Mouse (Mus musculus) heart, embryonic 14.5 days (tissue): ENCODE data around the gene Cyb5d2. TPM values are rescaled to one million over a fixed set of nuclear protein-coding genes. Genes with fewer than 3 reads are reported as not detected.

ENCODE experiments used
- ATAC-seq: fragments of 200-750 bp; cut with Nextera tagmentation; 2 replicates; pipeline ENCODE4 v1.8.0; 2017; ENCODE audit warnings: low read depth, moderate TSS enrichment; ENCODE audit not compliant: insufficient number of reproducible peaks, insufficient read depth, low FRiP score
- H3K27ac ChIP-seq, 2 experiments: fragments of 200-500 bp in 1 of 2; fragments of 300-500 bp in 1 of 2; sonication (generic) in 1 of 2; replicated peaks in 1 of 2; 2 replicates each; pipeline ENCODE4 v1.5.1; 2012 to 2014; ENCODE audit warnings: low read depth in 2 of 2, low read length in 2 of 2, control low read depth in 1 of 2, mild to moderate bottlenecking in 1 of 2, mixed read lengths in 1 of 2; ENCODE audit not compliant: control insufficient read depth in 1 of 2, insufficient read depth in 1 of 2
- H3K27me3 ChIP-seq: fragments of 300-500 bp; sonication (generic); 2 replicates; pipeline ENCODE4 v1.6.1; 2014; ENCODE audit warnings: mild to moderate bottlenecking, low read length, control low read depth; ENCODE audit not compliant: control insufficient read depth, insufficient read depth
- H3K36me3 ChIP-seq: fragments of 300-500 bp; sonication (generic); 2 replicates; pipeline ENCODE4 v1.6.1; 2014; ENCODE audit warnings: mild to moderate bottlenecking, control low read depth, low read length, mixed read lengths; ENCODE audit not compliant: control insufficient read depth, insufficient read depth
- H3K4me1 ChIP-seq, 2 experiments: fragments of 200-500 bp in 1 of 2; fragments of 300-500 bp in 1 of 2; sonication (generic) in 1 of 2; 2 replicates each; pipeline ENCODE4 v1.6.1; 2012 to 2014; ENCODE audit warnings: low read length in 2 of 2, control low read depth in 1 of 2, mixed read lengths in 1 of 2; ENCODE audit not compliant: control insufficient read depth in 2 of 2, insufficient read depth in 2 of 2
- H3K4me2 ChIP-seq: fragments of 300-500 bp; sonication (generic); 2 replicates; pipeline ENCODE4 v1.6.1; 2014; ENCODE audit warnings: mild to moderate bottlenecking, low read length
- H3K4me3 ChIP-seq, 2 experiments: fragments of 200-500 bp in 1 of 2; fragments of 300-500 bp in 1 of 2; sonication (generic) in 1 of 2; 2 replicates each; pipeline ENCODE4 v1.5.1; 2012 to 2014; ENCODE audit warnings: low read length in 2 of 2, mild to moderate bottlenecking in 2 of 2, control low read depth in 1 of 2, low read depth in 1 of 2, moderate library complexity in 1 of 2; ENCODE audit not compliant: control insufficient read depth in 1 of 2, insufficient read depth in 1 of 2
- H3K9ac ChIP-seq: fragments of 300-500 bp; sonication (generic); 2 replicates; pipeline ENCODE4 v1.6.1; 2014; ENCODE audit warnings: mild to moderate bottlenecking, low read length
- H3K9me3 ChIP-seq: fragments of 300-500 bp; sonication (generic); 2 replicates; pipeline ENCODE4 v1.6.1; 2016; ENCODE audit warnings: low read length, control low read depth; ENCODE audit not compliant: control insufficient read depth
- WGBS: fragments of 180-500 bp; shearing (Covaris S2); extraction: QIAGEN DNeasy Blood & Tissue Kit; methylation state at CpG from one replicate; pipeline ENCODE4 v1.1.7; 2014; 5-methylcytosine and 5-hydroxymethylcytosine counted together
- polyA plus RNA-seq: library from polyadenylated mRNA; unstranded; fragments of >200 nt; fragmentation: Nextera tagmentation; extraction: Ambion mirVana; gene quantifications from 2 replicates; pipeline ENCODE4 v1.2.1, GENCODE M21; 2014

The Cyb5d2 gene
- polyA plus RNA-seq, 1 experiment from 2014 or later, result 8.4 TPM

DNA sequence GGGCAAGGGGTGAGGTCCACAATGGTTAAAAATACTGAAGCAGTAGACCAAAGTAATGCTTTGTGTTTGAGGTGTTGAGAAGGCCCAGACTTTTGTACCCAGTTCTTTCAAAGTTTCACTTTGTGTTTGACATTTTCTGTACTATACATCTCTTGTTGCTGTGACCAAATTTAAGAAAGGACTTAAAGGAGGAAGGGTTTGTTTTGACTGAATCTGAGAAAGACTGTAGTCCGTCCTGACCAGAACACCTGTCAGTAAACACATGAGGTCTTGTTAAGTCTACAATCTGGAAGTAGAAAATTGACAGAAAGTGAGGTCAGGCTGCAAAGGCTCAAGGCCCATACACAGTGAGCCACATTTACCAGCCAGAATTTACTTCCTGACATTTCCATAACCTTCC, 20.9 kb upstream of the Cyb5d2 start:
- WGBS, result 85% methylated on average over 1 of the region's 1 CpGs
- Histone ChIP-seq H3K9me3 (no peaks in the 10 kb centered on the region), H3K9ac (no peak overlapping the region), H3K27ac (no peak overlapping the region), H3K4me3 (no peak overlapping the region), H3K27me3 (no peaks in the 10 kb centered on the region), H3K4me1 (no peaks in the 10 kb centered on the region), H3K4me2 (no peak overlapping the region), H3K36me3 (peaks cover 37% of the 10 kb centered on the region)
- ATAC-seq, result no peak

DNA sequence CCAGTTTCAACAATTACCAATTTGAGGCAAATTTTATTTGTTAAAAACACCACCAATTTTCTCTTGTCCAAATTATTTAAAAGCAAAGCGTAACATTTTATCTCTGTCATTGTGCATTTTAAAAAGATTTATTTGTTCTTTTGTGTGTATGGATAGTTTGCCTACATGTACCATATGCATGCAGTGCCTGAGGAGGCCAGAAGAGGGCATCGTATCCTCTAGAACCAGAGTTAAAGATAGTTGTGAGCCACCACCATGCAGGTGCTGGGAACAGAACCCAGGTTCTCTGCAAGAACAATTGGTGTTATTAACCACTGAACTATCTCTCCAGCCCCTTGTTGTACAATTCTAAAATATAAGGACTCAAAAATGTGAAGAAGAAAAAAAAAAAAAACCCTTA, 18.2 kb upstream of the Cyb5d2 start:
- H3K4me1 ChIP-seq, result no peaks in the 10 kb centered on the region
- WGBS, result 78% methylated on average over 2 of the region's 2 CpGs
- ATAC-seq, result no peak
- no peak overlapping the region for H3K4me3 ChIP-seq
- H3K27ac ChIP-seq, result no peak overlapping the region
- no peaks in the 10 kb centered on the region for H3K27me3 ChIP-seq
- H3K9me3 ChIP-seq, result no peaks in the 10 kb centered on the region
- H3K9ac ChIP-seq, result no peak overlapping the region
- H3K36me3 ChIP-seq, result peaks cover 13% of the 10 kb centered on the region
- no peak overlapping the region for H3K4me2 ChIP-seq

DNA sequence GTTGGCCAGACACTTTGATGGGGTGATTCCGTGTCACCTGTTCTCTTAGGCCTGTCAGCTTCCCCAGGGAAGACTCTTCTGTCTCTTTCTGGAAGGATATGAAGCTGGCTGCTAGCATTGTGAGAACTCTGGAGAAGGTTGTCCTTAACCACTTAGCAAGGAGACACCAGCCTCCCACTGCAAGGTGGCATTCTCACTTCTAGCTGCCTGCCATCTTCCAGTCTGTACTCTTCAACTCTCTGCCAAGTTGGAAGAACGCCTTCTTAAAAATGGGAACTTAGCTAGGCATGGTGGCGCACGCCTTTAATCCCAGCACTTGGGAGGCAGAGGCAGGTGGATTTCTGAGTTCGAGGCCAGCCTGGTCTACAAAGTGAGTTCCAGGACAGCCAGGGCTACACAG, 17.7 kb upstream of the Cyb5d2 start:
- Histone ChIP-seq H3K4me3 (no peak overlapping the region), H3K36me3 (peaks cover 8% of the 10 kb centered on the region), H3K9me3 (no peaks in the 10 kb centered on the region), H3K27ac (no peak overlapping the region), H3K4me2 (no peak overlapping the region), H3K9ac (no peak overlapping the region), H3K4me1 (no peaks in the 10 kb centered on the region), H3K27me3 (no peaks in the 10 kb centered on the region)
- no peak for ATAC-seq
- 91% methylated on average over 5 of the region's 5 CpGs for WGBS

DNA sequence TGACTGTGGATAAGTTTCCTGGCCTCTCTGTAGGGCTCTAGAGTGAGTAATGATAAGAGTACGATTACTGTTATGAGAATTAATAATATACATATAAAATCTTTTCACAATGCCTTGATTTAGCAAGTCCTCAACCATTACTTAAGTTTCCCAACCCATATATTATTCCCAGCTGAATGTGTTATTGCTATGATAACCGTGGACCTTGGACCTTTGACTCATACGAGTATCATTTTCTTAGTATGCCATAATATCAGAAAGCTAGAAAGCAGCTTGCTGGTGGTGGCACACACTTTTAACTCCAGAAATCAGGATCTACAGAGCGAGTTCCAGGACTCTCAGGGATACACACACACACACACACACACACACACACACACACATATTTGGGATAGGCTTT, 12.1 kb upstream of the Cyb5d2 start:
- Histone ChIP-seq H3K27ac (no peak overlapping the region), H3K4me1 (peaks cover 5 to 23% of the 10 kb centered on the region in 2 experiments; a peak in 3 of 4 replicates), H3K9ac (no peak overlapping the region), H3K27me3 (no peaks in the 10 kb centered on the region), H3K36me3 (no peaks in the 10 kb centered on the region; the same call in 1 of the 2 replicates), H3K9me3 (no peaks in the 10 kb centered on the region), H3K4me2 (no peak overlapping the region), H3K4me3 (no peak overlapping the region)
- WGBS, result 63% methylated on average over 4 of the region's 4 CpGs
- no peak for ATAC-seq

DNA sequence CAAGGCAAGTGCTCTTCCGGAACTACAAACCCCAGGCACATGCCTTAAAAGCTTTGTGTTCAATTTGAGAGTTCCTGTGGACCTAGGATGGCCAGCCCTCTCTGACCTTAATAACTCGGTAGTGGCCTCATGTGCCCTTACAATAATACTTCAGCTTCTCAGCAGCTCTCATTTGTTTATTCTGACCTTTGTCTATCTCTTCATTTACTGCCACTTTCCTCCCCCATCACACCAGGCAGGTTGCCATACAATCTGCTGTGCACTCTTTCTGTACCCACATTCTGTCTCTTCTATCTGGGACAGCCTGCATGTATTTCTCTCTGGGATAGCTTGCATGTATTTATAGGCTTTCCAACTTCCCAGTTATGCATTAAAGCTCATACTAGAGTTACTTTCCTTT, 10.6 kb upstream of the Cyb5d2 start:
- peaks cover 5 to 26% of the 10 kb centered on the region in 2 experiments; a peak in 3 of 4 replicates for H3K4me1 ChIP-seq
- 65% methylated on average over 2 of the region's 2 CpGs for WGBS
- H3K27me3 ChIP-seq, result no peaks in the 10 kb centered on the region
- ATAC-seq, result no peak
- no peak overlapping the region for H3K4me3 ChIP-seq
- H3K9ac ChIP-seq, result no peak overlapping the region
- no peak overlapping the region for H3K4me2 ChIP-seq
- no peaks in the 10 kb centered on the region for H3K9me3 ChIP-seq
- no peak overlapping the region for H3K27ac ChIP-seq
- H3K36me3 ChIP-seq, result no peaks in the 10 kb centered on the region; the same call in 1 of the 2 replicates

DNA sequence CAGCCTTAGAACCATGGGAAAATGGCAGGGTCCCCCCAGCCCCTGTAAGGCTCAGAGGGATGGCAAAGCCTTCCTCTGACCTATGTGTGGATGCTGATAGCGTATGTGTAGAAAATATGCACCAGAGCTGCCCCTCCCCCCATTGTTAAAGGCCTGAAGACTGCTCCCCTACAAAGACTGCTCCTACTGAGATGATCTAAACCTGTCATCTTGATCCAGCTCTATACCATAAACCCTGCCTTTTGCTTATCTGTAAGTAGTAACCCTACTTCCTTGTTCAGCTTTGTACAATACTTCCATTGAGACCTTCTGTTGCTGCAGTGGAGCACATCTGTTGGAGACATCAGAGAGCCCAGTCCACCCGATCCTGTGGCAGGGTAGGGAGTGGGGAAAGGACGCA, 9.3 kb upstream of the Cyb5d2 start:
- no peak for ATAC-seq
- H3K4me3 ChIP-seq, result no peak overlapping the region
- no peak overlapping the region for H3K27ac ChIP-seq
- H3K9me3 ChIP-seq, result no peaks in the 10 kb centered on the region
- no peak overlapping the region for H3K9ac ChIP-seq
- H3K36me3 ChIP-seq, result no peaks in the 10 kb centered on the region; the same call in 1 of the 2 replicates
- no peaks in the 10 kb centered on the region for H3K27me3 ChIP-seq
- peaks cover 5 to 26% of the 10 kb centered on the region in 2 experiments; a peak in 3 of 4 replicates for H3K4me1 ChIP-seq
- 82% methylated on average over 3 of the region's 3 CpGs for WGBS
- H3K4me2 ChIP-seq, result no peak overlapping the region

DNA sequence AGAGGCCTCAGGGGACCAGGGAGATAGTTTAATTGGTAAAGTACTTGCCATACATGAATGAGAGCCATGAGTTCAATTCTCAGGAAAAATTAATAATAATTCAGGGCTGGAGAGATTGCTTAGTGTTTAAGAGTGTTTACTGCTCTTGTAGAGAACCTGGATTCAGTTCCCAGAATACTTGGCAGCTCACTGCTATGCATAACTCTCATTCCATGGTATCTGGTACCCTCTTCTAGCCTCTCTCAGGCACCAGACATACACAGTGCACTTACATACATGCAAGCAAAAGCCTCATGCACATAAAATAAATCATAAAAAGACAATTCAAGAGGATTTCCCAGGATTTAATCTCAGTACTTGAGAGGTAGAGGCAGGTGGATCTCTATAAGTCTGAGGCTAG, 8.6 kb upstream of the Cyb5d2 start:
- Histone ChIP-seq H3K9ac (no peak overlapping the region), H3K4me2 (no peak overlapping the region), H3K27ac (no peak overlapping the region), H3K27me3 (no peaks in the 10 kb centered on the region), H3K36me3 (no peaks in the 10 kb centered on the region; the same call in 1 of the 2 replicates), H3K4me3 (no peak overlapping the region), H3K4me1 (peaks cover 5 to 26% of the 10 kb centered on the region in 2 experiments; a peak in 3 of 4 replicates), H3K9me3 (no peaks in the 10 kb centered on the region)
- no peak for ATAC-seq

DNA sequence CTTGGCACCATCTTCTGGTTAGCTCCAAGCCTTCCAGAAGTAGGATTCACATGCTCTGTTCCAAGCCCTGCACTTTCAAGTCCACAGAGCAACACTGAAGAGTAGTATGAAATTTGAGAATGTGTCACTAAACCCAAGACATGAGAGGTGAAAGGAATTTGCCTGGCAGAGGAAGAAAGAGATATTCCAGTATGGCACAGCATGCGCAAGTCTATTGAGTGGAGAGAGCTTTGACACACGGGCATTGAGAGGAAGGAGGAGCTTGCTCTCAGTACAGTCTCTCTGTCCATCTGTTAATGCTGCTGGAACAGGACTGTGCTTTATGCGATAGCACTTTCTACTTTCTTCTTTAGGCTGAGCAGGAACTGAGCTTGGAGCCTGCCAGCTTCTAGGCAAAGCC, 7.1 kb upstream of the Cyb5d2 start:
- Histone ChIP-seq H3K4me2 (no peak overlapping the region), H3K9ac (no peak overlapping the region), H3K4me1 (peaks cover 5 to 26% of the 10 kb centered on the region in 2 experiments; a peak in 3 of 4 replicates), H3K4me3 (no peak overlapping the region), H3K27me3 (no peaks in the 10 kb centered on the region), H3K9me3 (no peaks in the 10 kb centered on the region), H3K27ac (peak overlapping the region; percentile 34 to 45; a peak in 1 of 4 replicates), H3K36me3 (peaks cover 3% of the 10 kb centered on the region; the same call in 1 of the 2 replicates)
- no peak for ATAC-seq
- 42% methylated on average over 3 of the region's 3 CpGs for WGBS
